Mouse (Mus musculus) MEL (cell line): ENCODE measurements around the gene Aktip. TPM values are rescaled to one million over a fixed set of nuclear protein-coding genes. Genes with fewer than 3 reads are reported as not detected.

ENCODE experiments used
- DNase-seq: peaks from one replicate; pipeline ENCODE4 v3.0.0; 2011; ENCODE audit warnings: low read depth, low spot score
- H3K27ac ChIP-seq: 2 replicates; pipeline ENCODE4 v1.5.1; 2012; ENCODE audit warnings: low read depth, mild to moderate bottlenecking, control low read depth, low read length, moderate library complexity; ENCODE audit not compliant: control insufficient read depth
- H3K27me3 ChIP-seq, 2 experiments: fragments of 150-350 bp in 1 of 2; sonication (generic) in 1 of 2; 2 replicates each; pipeline ENCODE4 v1.6.1; 2012; ENCODE audit warnings: low read length in 2 of 2, mild to moderate bottlenecking in 2 of 2, improper control_type of control experiment in 1 of 2, moderate library complexity in 1 of 2; ENCODE audit not compliant: insufficient read depth in 2 of 2, control insufficient read depth in 1 of 2
- H3K36me3 ChIP-seq, 2 experiments: 2 replicates each; pipeline ENCODE4 v1.6.1; 2012 to 2014; ENCODE audit warnings: low read length in 2 of 2, improper control_type of control experiment in 1 of 2, inconsistent platforms in 1 of 2, mild to moderate bottlenecking in 1 of 2; ENCODE audit not compliant: insufficient read depth in 2 of 2, control insufficient read depth in 1 of 2
- H3K4me1 ChIP-seq, 2 experiments: fragments of 150-350 bp in 1 of 2; sonication (generic) in 1 of 2; 2 replicates each; pipeline ENCODE4 v1.6.1; 2012; ENCODE audit warnings: low read length in 2 of 2, improper control_type of control experiment in 1 of 2, mild to moderate bottlenecking in 1 of 2; ENCODE audit not compliant: insufficient read depth in 2 of 2, control insufficient read depth in 1 of 2
- H3K4me3 ChIP-seq, 2 experiments: fragments of 150-350 bp in 1 of 2; sonication (generic) in 1 of 2; 2 replicates each; pipeline ENCODE4 v1.5.1; 2012; ENCODE audit warnings: low read depth in 2 of 2, low read length in 2 of 2, mild to moderate bottlenecking in 2 of 2, moderate library complexity in 2 of 2, control low read depth in 1 of 2, improper control_type of control experiment in 1 of 2; ENCODE audit not compliant: control insufficient read depth in 1 of 2, insufficient read depth in 1 of 2
- H3K79me2 ChIP-seq: 2 replicates; pipeline ENCODE4 v1.6.1; 2012; ENCODE audit warnings: mild to moderate bottlenecking, low read length, moderate library complexity; ENCODE audit not compliant: control insufficient read depth, poor library complexity, insufficient read depth
- H3K9ac ChIP-seq: 2 replicates; pipeline ENCODE4 v1.6.1; 2012; ENCODE audit warnings: low read depth, mild to moderate bottlenecking, control low read depth, low read length, moderate library complexity; ENCODE audit not compliant: control insufficient read depth, poor library complexity, severe bottlenecking
- H3K9me3 ChIP-seq: fragments of 150-350 bp; sonication (generic); replicated peaks from 2 replicates; pipeline ENCODE4 v1.6.1; 2012; ENCODE audit warnings: mild to moderate bottlenecking, low read length, improper control_type of control experiment, moderate library complexity; ENCODE audit not compliant: insufficient read depth
- BHLHE40 ChIP-seq: IDR thresholded peaks from 2 replicates; pipeline ENCODE4 v1.6.1; 2012; ENCODE audit warnings: low read depth, mild to moderate bottlenecking, inconsistent platforms, low read length, improper control_type of control experiment, borderline replicate concordance
- CHD1 ChIP-seq: IDR thresholded peaks from 2 replicates; pipeline ENCODE4 v1.6.1; 2012; ENCODE audit warnings: low read depth, mild to moderate bottlenecking, inconsistent platforms, low read length, improper control_type of control experiment
- CHD2 ChIP-seq: IDR thresholded peaks from 2 replicates; pipeline ENCODE4 v1.6.1; 2011; ENCODE audit warnings: low read length, improper control_type of control experiment
- CTCF ChIP-seq, 3 experiments: IDR thresholded peaks in 2 of 3; conservative IDR thresholded peaks in 1 of 3; 2 replicates each; pipeline ENCODE4 v1.5.1; 2011 to 2012; ENCODE audit warnings: low read length in 3 of 3, low read depth in 2 of 3, mild to moderate bottlenecking in 2 of 3, improper control_type of control experiment in 1 of 3, inconsistent platforms in 1 of 3, mixed read lengths in 1 of 3, moderate library complexity in 1 of 3; ENCODE audit not compliant: control insufficient read depth in 1 of 3, insufficient read depth in 1 of 3, poor library complexity in 1 of 3, severe bottlenecking in 1 of 3
- E2F4 ChIP-seq: IDR thresholded peaks from 2 replicates; pipeline ENCODE4 v1.6.1; 2011; ENCODE audit warnings: low read depth, low read length, improper control_type of control experiment, borderline replicate concordance
- ELF1 ChIP-seq: IDR thresholded peaks from 2 replicates; pipeline ENCODE4 v1.6.1; 2014; ENCODE audit warnings: low read depth, mild to moderate bottlenecking, inconsistent platforms, low read length, improper control_type of control experiment, moderate library complexity
- EP300 ChIP-seq, 2 experiments: IDR thresholded peaks; 2 replicates each; pipeline ENCODE4 v1.6.1; 2011; ENCODE audit warnings: improper control_type of control experiment in 2 of 2, low read length in 2 of 2, low read depth in 1 of 2, mild to moderate bottlenecking in 1 of 2
- GABPA ChIP-seq: IDR thresholded peaks from 2 replicates; pipeline ENCODE4 v1.6.1; 2012; ENCODE audit warnings: low read depth, mild to moderate bottlenecking, inconsistent platforms, low read length, improper control_type of control experiment, moderate library complexity
- GATA1 ChIP-seq: IDR thresholded peaks from 2 replicates; pipeline ENCODE4 v1.6.1; 2011; ENCODE audit warnings: low read depth, low read length, improper control_type of control experiment
- JUND ChIP-seq: IDR thresholded peaks from 2 replicates; pipeline ENCODE4 v1.6.1; 2011; ENCODE audit warnings: low read depth, mild to moderate bottlenecking, improper control_type of control experiment, low read length
- MAZ ChIP-seq: IDR thresholded peaks from 2 replicates; pipeline ENCODE4 v1.6.1; 2012; ENCODE audit warnings: low read depth, mild to moderate bottlenecking, inconsistent platforms, low read length, improper control_type of control experiment
- MXI1 ChIP-seq: IDR thresholded peaks from 2 replicates; pipeline ENCODE4 v1.6.1; 2011; ENCODE audit warnings: mild to moderate bottlenecking, low read depth, low read length, improper control_type of control experiment
- NELFE ChIP-seq: IDR thresholded peaks from 2 replicates; pipeline ENCODE4 v1.6.1; 2011; ENCODE audit warnings: low read depth, low read length, improper control_type of control experiment
- NRF1 ChIP-seq: IDR thresholded peaks from 2 replicates; pipeline ENCODE4 v1.6.1; 2014; ENCODE audit warnings: low read depth, mild to moderate bottlenecking, inconsistent platforms, low read length, improper control_type of control experiment, moderate library complexity; ENCODE audit not compliant: poor library complexity, insufficient read depth, severe bottlenecking
- RAD21 ChIP-seq: IDR thresholded peaks from 2 replicates; pipeline ENCODE4 v1.6.1; 2011; ENCODE audit warnings: mild to moderate bottlenecking, low read depth, low read length, improper control_type of control experiment
- RCOR1 ChIP-seq: IDR thresholded peaks from 2 replicates; pipeline ENCODE4 v1.6.1; 2012; ENCODE audit warnings: low read depth, mild to moderate bottlenecking, inconsistent platforms, low read length, improper control_type of control experiment
- SIN3A ChIP-seq: IDR thresholded peaks from 2 replicates; pipeline ENCODE4 v1.6.1; 2012; ENCODE audit warnings: low read length, improper control_type of control experiment, inconsistent platforms
- SMC3 ChIP-seq: IDR thresholded peaks from 2 replicates; pipeline ENCODE4 v1.6.1; 2011; ENCODE audit warnings: low read depth, low read length, improper control_type of control experiment
- TAL1 ChIP-seq: IDR thresholded peaks from 2 replicates; pipeline ENCODE4 v1.6.1; 2012; ENCODE audit warnings: mild to moderate bottlenecking, inconsistent platforms, low read length, moderate library complexity, mixed read lengths
- TBP ChIP-seq: IDR thresholded peaks from 2 replicates; pipeline ENCODE4 v1.8.0; 2011; ENCODE audit warnings: low read depth, low read length, improper control_type of control experiment
- ZKSCAN1 ChIP-seq: IDR thresholded peaks from 2 replicates; pipeline ENCODE4 v1.6.1; 2012; ENCODE audit warnings: low read depth, mild to moderate bottlenecking, inconsistent platforms, low read length, improper control_type of control experiment, moderate library complexity
- ZMIZ1 ChIP-seq: IDR thresholded peaks from 2 replicates; pipeline ENCODE4 v1.6.1; 2012; ENCODE audit warnings: low read depth, mild to moderate bottlenecking, inconsistent platforms, low read length, improper control_type of control experiment, moderate library complexity
- ZNF384 ChIP-seq: IDR thresholded peaks from 2 replicates; pipeline ENCODE4 v1.6.1; 2012; ENCODE audit warnings: low read depth, mild to moderate bottlenecking, inconsistent platforms, low read length, improper control_type of control experiment
- polyA plus RNA-seq, 2 experiments: library from polyadenylated mRNA; stranded (reverse) in 1 of 2; unstranded in 1 of 2; fragments of >175 nt in 1 of 2; fragments of >200 nt in 1 of 2; gene quantifications; 2 replicates each; pipeline versions ENCODE4 v1.2.1 to v1.2.4; 2012; ENCODE audit warnings: low replicate concordance in 2 of 2, low read depth in 1 of 2; ENCODE audit not compliant: insufficient read length in 2 of 2, insufficient read depth in 1 of 2, missing spikeins in 1 of 2
- total RNA-seq: library from RNA; depleted of rRNA; stranded (reverse); fragments of 300-350 nt; gene quantifications from 2 replicates; pipeline ENCODE4 v1.2.3, GENCODE M21; 2012

The Aktip gene
- total and polyA plus RNA-seq, 3 experiments = 4.6 to 8.5 TPM; not detected in 1

DNA sequence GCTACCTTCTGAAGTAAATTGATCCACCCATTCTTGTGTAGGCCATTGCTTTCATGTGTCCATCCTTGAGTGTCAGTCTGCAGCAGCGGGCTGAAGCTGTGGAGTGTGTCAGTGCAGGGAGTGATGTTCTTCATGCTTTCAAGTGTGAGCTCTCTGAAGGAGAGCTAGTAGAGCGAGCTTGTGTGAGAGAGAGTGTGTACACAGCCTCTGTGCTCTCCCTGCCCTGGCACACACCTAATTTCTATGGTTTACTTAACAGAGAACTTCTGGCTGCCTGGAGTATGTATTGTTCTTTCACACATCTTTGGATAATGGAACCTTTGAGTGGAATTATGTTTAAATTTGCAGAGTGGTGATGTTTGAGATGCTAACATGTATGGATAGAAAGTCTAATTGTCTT, 110.2 kb downstream of the Aktip start:
- H3K9me3 ChIP-seq = no peaks in the 10 kb centered on the region
- no peak overlapping the region for H3K27ac ChIP-seq
- TF ChIP-seq SMC3 (no peak), ELF1 (no peak), SIN3A (no peak), RCOR1 (no peak), ZKSCAN1 (no peak), GABPA (no peak), NELFE (no peak), ZMIZ1 (no peak), EP300 (IDR thresholded peaks at IDR 0.05; ENCODE audit: low read depth in 1 of 2, low read length in 2 of 2) (no peak), MXI1 (no peak), MAZ (no peak), JUND (no peak), CHD1 (no peak)
- no peaks in the 10 kb centered on the region for H3K4me1 ChIP-seq
- no peaks in the 10 kb centered on the region for H3K27me3 ChIP-seq
- H3K4me3 ChIP-seq = no peak overlapping the region
- no peaks in the 10 kb centered on the region; a peak in 2 of 4 replicates for H3K36me3 ChIP-seq
- no peak for DNase-seq
- no peaks in the 10 kb centered on the region for H3K79me2 ChIP-seq
- no peak overlapping the region for H3K9ac ChIP-seq

DNA sequence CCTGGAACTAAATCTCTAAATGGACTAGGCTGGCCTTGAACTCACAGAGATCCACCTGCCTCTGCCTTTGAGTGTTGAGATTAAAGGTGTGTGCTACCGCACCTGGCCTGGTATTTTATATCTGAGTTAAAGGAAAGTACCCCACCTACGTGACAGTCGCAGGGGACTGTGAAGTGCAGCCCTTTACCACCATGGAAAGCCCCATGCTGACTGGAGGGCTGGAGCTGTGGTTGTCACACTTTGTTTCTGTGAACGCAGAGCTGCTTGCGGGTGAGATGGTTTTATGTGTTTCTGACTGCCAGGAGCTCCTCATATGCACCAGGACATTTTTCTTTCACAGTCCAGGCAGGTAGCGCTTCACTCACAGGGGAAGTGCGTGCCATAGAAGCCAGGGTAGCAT, 111.3 kb downstream of the Aktip start:
- Histone ChIP-seq H3K36me3 (no peaks in the 10 kb centered on the region; a peak in 2 of 4 replicates), H3K27ac (no peak overlapping the region)
- DNase-seq = no peak

More for the DNA sequence above, 111.3 kb downstream of the Aktip start:
- no peaks in the 10 kb centered on the region for H3K79me2 ChIP-seq
- H3K27me3 ChIP-seq = no peaks in the 10 kb centered on the region
- H3K4me1 ChIP-seq = no peaks in the 10 kb centered on the region
- H3K9me3 ChIP-seq = no peaks in the 10 kb centered on the region
- H3K9ac ChIP-seq = no peak overlapping the region
- no peak for TF ChIP-seq ZNF384
- TF ChIP-seq ZMIZ1 = no peak
- no peak for TF ChIP-seq SIN3A
- TF ChIP-seq GATA1 = no peak
- no peak for TF ChIP-seq NELFE
- no peak for TF ChIP-seq TAL1
- no peak for TF ChIP-seq ZKSCAN1
- no peak for TF ChIP-seq TBP
- TF ChIP-seq SMC3 = no peak
- TF ChIP-seq RAD21 = no peak
- no peak for TF ChIP-seq JUND
- TF ChIP-seq E2F4 = no peak
- TF ChIP-seq MAZ = no peak
- TF ChIP-seq CTCF (IDR thresholded peaks at IDR 0.05 in 2 of 3, conservative IDR thresholded peaks at IDR 0.05 in 1 of 3; ENCODE audit: control insufficient read depth in 1 of 3, insufficient read depth in 1 of 3, low read depth in 2 of 3, low read length in 3 of 3, poor library complexity in 1 of 3, severe bottlenecking in 1 of 3) = no peak
- no peak for TF ChIP-seq RCOR1
- no peak for TF ChIP-seq BHLHE40
- no peak for TF ChIP-seq NRF1
- no peak for TF ChIP-seq CHD2
- no peak overlapping the region for H3K4me3 ChIP-seq
